Mouse (Mus musculus) activated CD4-positive, CD25-positive, alpha-beta regulatory T cell, adult 9 weeks (primary cell): ENCODE results near the gene Olfr555. TPM values are rescaled to one million over a fixed set of nuclear protein-coding genes. Genes with fewer than 3 reads are reported as not detected.

Source experiments
- polyA plus RNA-seq: library from polyadenylated mRNA; unstranded; fragments of 100-300 nt; shearing (Covaris generic); gene quantifications from one replicate; pipeline ENCODE4 v1.2.1, GENCODE M21; 2017

Olfr555 gene
- polyA plus RNA-seq, result not detected

GRCm38 (mm10) chr7:102658523-102658922 lies at the start of gene Olfr555:
Gene Olfr555, plus strand, starts transcription at chr7:102658823.

GRCm38 (mm10) chr7:102618118-102618517 lies 40.5 kb upstream of the Olfr555 start, which contains the start of gene Olfr553:
Gene Olfr553, minus strand, starts transcription at chr7:102618218.

DNA sequence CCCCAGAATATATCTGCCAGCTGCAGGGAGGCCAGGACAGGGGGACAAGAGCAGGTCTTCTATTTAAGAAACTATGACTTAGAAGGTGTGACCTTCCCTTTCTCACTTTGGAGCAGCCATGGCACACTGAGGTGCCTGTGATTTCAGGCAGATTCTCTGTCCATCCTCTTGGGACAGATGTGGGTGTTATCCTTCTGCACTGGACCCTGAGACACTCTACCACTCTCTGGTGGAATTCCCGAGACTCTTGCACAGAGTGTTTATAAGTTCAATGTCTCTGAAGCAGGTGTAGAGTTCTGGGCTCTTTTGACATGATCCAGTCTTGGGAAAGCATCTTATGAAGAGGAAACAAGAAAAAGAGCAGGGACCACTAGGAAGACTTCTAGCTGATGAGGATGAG lies 20.5 kb upstream of the Olfr555 start, which contains the start of gene Olfr554:
Olfr554 (plus strand) TSS at position 301 of the 400 bp plus-strand sequence.

GRCm38 (mm10) chr7:102664599-102664998 lies 6.0 kb downstream of the Olfr555 start, which contains the start of gene Olfr556:
Gene Olfr556, plus strand, starts transcription at chr7:102664899.

GRCm38 (mm10) chr7:102686944-102687501 lies 28.4 kb downstream of the Olfr555 start, which contains the start of gene Trim68:
Gene Trim68, minus strand, starts transcription at chr7:102687327.

DNA sequence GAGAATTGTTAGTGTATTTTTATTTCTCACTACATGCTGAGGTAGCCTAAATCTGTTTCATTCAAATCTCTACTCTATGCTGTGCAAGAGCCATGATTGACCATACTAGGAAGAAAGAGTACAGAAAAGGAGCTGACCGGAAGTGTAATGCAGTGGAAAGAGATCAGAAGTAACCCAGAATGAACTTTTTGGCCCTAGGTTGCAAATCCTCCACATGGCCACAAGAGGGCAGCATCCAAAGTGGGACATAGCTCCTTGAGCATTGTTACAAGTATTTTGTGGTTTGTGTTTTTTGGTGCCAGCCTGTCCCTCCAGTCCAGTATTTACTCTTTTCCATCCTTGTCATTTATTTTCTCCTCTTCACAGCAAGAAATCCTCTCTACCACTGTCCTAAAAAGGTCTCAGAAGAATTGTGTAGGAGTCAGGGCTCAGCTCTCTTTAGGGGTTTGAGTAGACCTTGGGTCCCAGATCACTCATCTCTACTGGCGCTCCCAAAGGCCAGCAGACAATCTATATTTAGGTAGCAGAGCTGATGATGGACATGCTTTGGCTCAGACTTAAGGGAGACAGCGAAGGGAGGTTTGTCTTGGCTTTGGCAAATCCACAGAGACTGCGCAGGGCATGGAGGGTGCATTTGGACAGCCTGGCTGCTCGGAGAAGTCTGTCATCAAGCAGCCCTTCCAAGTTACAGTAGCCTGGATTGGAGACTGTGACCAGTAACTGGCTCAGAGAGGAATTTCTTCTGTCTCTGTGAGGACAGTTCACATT lies 36.9 kb downstream of the Olfr555 start, which contains the start of gene Olfr557:
Olfr557 (plus strand) TSS at position 553 of the 768 bp plus-strand sequence.

DNA sequence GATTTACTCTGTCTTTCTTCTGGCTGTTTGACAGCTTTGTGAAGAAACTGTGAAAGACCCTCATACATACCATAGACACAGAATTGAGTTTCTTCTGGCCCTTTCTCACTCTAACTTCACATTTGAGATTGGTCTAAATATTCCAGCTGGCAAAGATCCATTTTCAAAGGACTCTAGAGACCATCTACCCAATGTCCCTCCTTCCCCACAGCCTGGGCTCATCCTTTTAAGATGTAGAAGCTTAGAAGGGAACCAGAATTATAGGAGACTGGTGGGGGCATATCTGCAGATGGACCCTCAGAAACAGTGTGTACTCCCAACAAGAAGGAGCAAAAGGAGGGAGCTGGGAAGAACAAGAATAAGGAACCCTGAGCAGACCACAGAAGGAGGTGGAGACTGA lies 43.3 kb downstream of the Olfr555 start, which contains the start of gene Olfr558:
Olfr558 (plus strand) TSS at position 301 of the 400 bp plus-strand sequence.

Other genes starting within 250 kb of the Olfr555 start
- gene Rrm1, start 217.1 kb upstream of the Olfr555 start, polyA plus RNA-seq, result 54.6 TPM
- gene Olfr543, start 177.1 kb upstream of the Olfr555 start, polyA plus RNA-seq, result not detected
- gene Olfr544, start 170.5 kb upstream of the Olfr555 start, polyA plus RNA-seq, result not detected
- 0.09 TPM for gene Olfr545, start 159.2 kb upstream of the Olfr555 start, polyA plus RNA-seq
- not detected for gene Olfr547, start 124.1 kb upstream of the Olfr555 start, polyA plus RNA-seq
- gene Olfr548-ps1, start 117.9 kb upstream of the Olfr555 start, polyA plus RNA-seq, result not detected
- not detected for gene Olfr549, start 109.0 kb upstream of the Olfr555 start, polyA plus RNA-seq
- gene Trim21, start 93.3 kb upstream of the Olfr555 start, polyA plus RNA-seq, result 116 TPM
- not detected for gene Olfr550, start 87.4 kb upstream of the Olfr555 start, polyA plus RNA-seq
- gene Olfr551, start 66.9 kb upstream of the Olfr555 start, polyA plus RNA-seq, result not detected
- gene Olfr552, start 61.1 kb upstream of the Olfr555 start, polyA plus RNA-seq, result not detected
- not detected for gene Olfr553, start 40.6 kb upstream of the Olfr555 start, polyA plus RNA-seq
- gene Olfr554, start 20.4 kb upstream of the Olfr555 start, polyA plus RNA-seq, result not detected
- not detected for gene Olfr556, start 6.1 kb downstream of the Olfr555 start, polyA plus RNA-seq
- gene Trim68, start 28.5 kb downstream of the Olfr555 start, polyA plus RNA-seq, result 17.4 TPM
- not detected for gene Olfr557, start 37.1 kb downstream of the Olfr555 start, polyA plus RNA-seq
- gene Olfr558, start 43.4 kb downstream of the Olfr555 start, polyA plus RNA-seq, result not detected
- not detected for gene Olfr33, start 60.2 kb downstream of the Olfr555 start, polyA plus RNA-seq
- not detected for gene Olfr559, start 68.7 kb downstream of the Olfr555 start, polyA plus RNA-seq
- not detected for gene Olfr560, start 100.5 kb downstream of the Olfr555 start, polyA plus RNA-seq
- not detected for gene Olfr78, start 100.6 kb downstream of the Olfr555 start, polyA plus RNA-seq
- not detected for gene Olfr561, start 112.4 kb downstream of the Olfr555 start, polyA plus RNA-seq
- not detected for gene Olfr564, start 144.7 kb downstream of the Olfr555 start, polyA plus RNA-seq
- not detected for gene Olfr566, start 199.9 kb downstream of the Olfr555 start, polyA plus RNA-seq
- not detected for gene Olfr568, start 218.3 kb downstream of the Olfr555 start, polyA plus RNA-seq
- not detected for gene Olfr569, start 232.1 kb downstream of the Olfr555 start, polyA plus RNA-seq
- gene Olfr570, start 235.8 kb downstream of the Olfr555 start, polyA plus RNA-seq, result not detected